Mouse (Mus musculus) embryo, embryonic 10.5 days (tissue): ENCODE results near the gene Cryzl1.

Experiments used
- DNase-seq: peaks from one replicate; pipeline ENCODE4 v3.0.0-alpha.2; 2015; ENCODE audit warnings: low spot score

Gene Cryzl1

GRCm38 (mm10) chr16:91688619-91689334, 40.0 kb downstream of the Cryzl1 start, which contains the start of gene Donson:
Donson (minus strand) TSS chr16:91688770.
- DNase-seq, result peak; percentile 93

GRCm38 (mm10) chr16:91688023-91688618, 40.7 kb downstream of the Cryzl1 start:
- DNase-seq, result no peak

GRCm38 (mm10) chr16:91686369-91686768, 42.4 kb downstream of the Cryzl1 start:
- DNase-seq, result no peak

GRCm38 (mm10) chr16:91685526-91685925, 43.2 kb downstream of the Cryzl1 start:
- no peak for DNase-seq

- DNase-seq, result no peak
Observed at GRCm38 (mm10) chr16:91680656-91681055, 48.1 kb downstream of the Cryzl1 start.

GRCm38 (mm10) chr16:91678147-91678911, 50.4 kb downstream of the Cryzl1 start:
- no peak for DNase-seq

GRCm38 (mm10) chr16:91674500-91674899, 54.3 kb downstream of the Cryzl1 start:
- DNase-seq, result no peak

- DNase-seq, result no peak
Observed at GRCm38 (mm10) chr16:91663795-91664194, 65.0 kb downstream of the Cryzl1 start.

- no peak for DNase-seq
Observed at GRCm38 (mm10) chr16:91662336-91662735, 66.4 kb downstream of the Cryzl1 start.

GRCm38 (mm10) chr16:91661397-91661796, 67.4 kb downstream of the Cryzl1 start:
- no peak for DNase-seq

- no peak for DNase-seq
Observed at GRCm38 (mm10) chr16:91659798-91660197, 69.0 kb downstream of the Cryzl1 start.

GRCm38 (mm10) chr16:91658471-91658870, 70.3 kb downstream of the Cryzl1 start:
- no peak for DNase-seq

- no peak for DNase-seq
Observed at GRCm38 (mm10) chr16:91657285-91657684, 71.5 kb downstream of the Cryzl1 start.

GRCm38 (mm10) chr16:91655285-91655684, 73.5 kb downstream of the Cryzl1 start:
- no peak for DNase-seq

- no peak for DNase-seq
Observed at GRCm38 (mm10) chr16:91652191-91652590, 76.6 kb downstream of the Cryzl1 start.

- DNase-seq, result no peak
Observed at GRCm38 (mm10) chr16:91649781-91650180, 79.0 kb downstream of the Cryzl1 start.

GRCm38 (mm10) chr16:91649246-91649645, 79.5 kb downstream of the Cryzl1 start:
- DNase-seq, result peak; percentile 24

- peak; percentile 85 for DNase-seq
Observed at GRCm38 (mm10) chr16:91648220-91648550, 80.6 kb downstream of the Cryzl1 start.

GRCm38 (mm10) chr16:91647461-91648219, 81.1 kb downstream of the Cryzl1 start, which contains the start of gene Son:
Son (plus strand) TSS chr16:91647506.
- peak; percentile 98 for DNase-seq

- peak; percentile 93 for DNase-seq
Observed at GRCm38 (mm10) chr16:91646681-91647419, 81.9 kb downstream of the Cryzl1 start, which contains the start of gene Gart. Gart (minus strand) TSS chr16:91646952.

- DNase-seq, result peak; percentile 61
Observed at GRCm38 (mm10) chr16:91645995-91646602, 82.7 kb downstream of the Cryzl1 start.
